Mouse (Mus musculus) MEL (cell line): ENCODE data around the gene Ffar2.

Source experiments
- CHD2 ChIP-seq: IDR thresholded peaks from 2 replicates; pipeline ENCODE4 v1.6.1; 2011; ENCODE audit warnings: low read length, improper control_type of control experiment
- CTCF ChIP-seq, 3 experiments: IDR thresholded peaks in 2 of 3; conservative IDR thresholded peaks in 1 of 3; 2 replicates each; pipeline ENCODE4 v1.5.1; 2011 to 2012; ENCODE audit warnings: low read length in 3 of 3, low read depth in 2 of 3, mild to moderate bottlenecking in 2 of 3, improper control_type of control experiment in 1 of 3, inconsistent platforms in 1 of 3, mixed read lengths in 1 of 3, moderate library complexity in 1 of 3; ENCODE audit not compliant: control insufficient read depth in 1 of 3, insufficient read depth in 1 of 3, poor library complexity in 1 of 3, severe bottlenecking in 1 of 3
- EP300 ChIP-seq, 2 experiments: IDR thresholded peaks; 2 replicates each; pipeline ENCODE4 v1.6.1; 2011; ENCODE audit warnings: improper control_type of control experiment in 2 of 2, low read length in 2 of 2, low read depth in 1 of 2, mild to moderate bottlenecking in 1 of 2
- HCFC1 ChIP-seq: IDR thresholded peaks from 2 replicates; pipeline ENCODE4 v1.6.1; 2012; ENCODE audit warnings: low read depth, mild to moderate bottlenecking, inconsistent platforms, low read length, improper control_type of control experiment, moderate library complexity
- KAT2A ChIP-seq: conservative IDR thresholded peaks from 2 replicates; pipeline ENCODE4 v1.6.1; 2012; ENCODE audit warnings: low read depth, low read length, improper control_type of control experiment, inconsistent platforms
- MAX ChIP-seq: IDR thresholded peaks from 2 replicates; pipeline ENCODE4 v1.6.1; 2011; ENCODE audit warnings: low read length, improper control_type of control experiment
- MYB ChIP-seq: IDR thresholded peaks from 2 replicates; pipeline ENCODE4 v1.6.1; 2011; ENCODE audit warnings: mild to moderate bottlenecking, low read depth, low read length, improper control_type of control experiment
- POLR2A ChIP-seq, 2 experiments: IDR thresholded peaks; 2 replicates each; pipeline ENCODE4 v1.6.1; 2011 to 2012; ENCODE audit warnings: low read length in 2 of 2, mild to moderate bottlenecking in 2 of 2, control low read depth in 1 of 2, improper control_type of control experiment in 1 of 2, low read depth in 1 of 2, moderate library complexity in 1 of 2; ENCODE audit not compliant: control insufficient read depth in 1 of 2, insufficient read depth in 1 of 2, poor library complexity in 1 of 2
- RAD21 ChIP-seq: IDR thresholded peaks from 2 replicates; pipeline ENCODE4 v1.6.1; 2011; ENCODE audit warnings: mild to moderate bottlenecking, low read depth, low read length, improper control_type of control experiment
- TAL1 ChIP-seq: IDR thresholded peaks from 2 replicates; pipeline ENCODE4 v1.6.1; 2012; ENCODE audit warnings: mild to moderate bottlenecking, inconsistent platforms, low read length, moderate library complexity, mixed read lengths
- USF1 ChIP-seq: IDR thresholded peaks from 2 replicates; pipeline ENCODE4 v1.6.1; 2014; ENCODE audit warnings: low read depth, mild to moderate bottlenecking, inconsistent platforms, low read length, improper control_type of control experiment, moderate library complexity
- ZMIZ1 ChIP-seq: IDR thresholded peaks from 2 replicates; pipeline ENCODE4 v1.6.1; 2012; ENCODE audit warnings: low read depth, mild to moderate bottlenecking, inconsistent platforms, low read length, improper control_type of control experiment, moderate library complexity

DNA sequence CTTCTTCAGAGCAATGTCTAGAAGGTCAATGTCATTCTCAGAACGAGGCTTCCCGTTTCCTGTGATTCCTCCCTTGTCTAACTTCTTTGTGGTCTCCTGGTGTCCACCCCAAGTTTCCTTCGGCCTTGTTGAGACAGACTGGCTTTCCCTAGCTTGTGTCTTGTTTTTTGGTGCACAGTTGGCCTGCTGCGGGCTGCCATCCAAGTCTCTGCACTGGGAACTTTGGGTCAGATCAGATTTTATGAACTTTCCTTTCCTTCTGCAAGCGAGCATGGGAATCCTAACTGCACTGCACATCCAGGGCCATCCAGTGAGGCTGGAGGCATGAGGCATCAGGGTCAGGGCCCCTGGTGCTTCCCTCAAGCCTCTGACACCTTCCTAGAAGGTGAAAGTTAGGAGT lies 2.0 kb downstream of the Ffar2 start:
- TF ChIP-seq USF1 (no peak), EP300 (IDR thresholded peaks at IDR 0.05; ENCODE audit: low read depth in 1 of 2, low read length in 2 of 2) (no peak), HCFC1 (no peak), CTCF (IDR thresholded peaks at IDR 0.05 in 2 of 3, conservative IDR thresholded peaks at IDR 0.05 in 1 of 3; ENCODE audit: control insufficient read depth in 1 of 3, insufficient read depth in 1 of 3, low read depth in 2 of 3, low read length in 3 of 3, poor library complexity in 1 of 3, severe bottlenecking in 1 of 3) (no peak), RAD21 (no peak), KAT2A (no peak), MYB (no peak), MAX (no peak), POLR2A (IDR thresholded peaks at IDR 0.05; ENCODE audit: control insufficient read depth in 1 of 2, insufficient read depth in 1 of 2, low read depth in 1 of 2, low read length in 2 of 2, poor library complexity in 1 of 2) (no peak), ZMIZ1 (no peak), TAL1 (no peak), CHD2 (no peak)
